Mouse (Mus musculus): ENCODE measurements around the gene Zmynd8. TPM values are rescaled to one million over a fixed set of nuclear protein-coding genes. Genes with fewer than 3 reads are reported as not detected.
"Not testable (repeated sequence)": the region's sequence is repeated elsewhere in the genome, so short reads cannot be mapped to it uniquely, and the experiment has no call there.

The Zmynd8 gene
- polyA plus RNA-seq, 1 experiment from 2014 or later = 64.7 TPM

DNA sequence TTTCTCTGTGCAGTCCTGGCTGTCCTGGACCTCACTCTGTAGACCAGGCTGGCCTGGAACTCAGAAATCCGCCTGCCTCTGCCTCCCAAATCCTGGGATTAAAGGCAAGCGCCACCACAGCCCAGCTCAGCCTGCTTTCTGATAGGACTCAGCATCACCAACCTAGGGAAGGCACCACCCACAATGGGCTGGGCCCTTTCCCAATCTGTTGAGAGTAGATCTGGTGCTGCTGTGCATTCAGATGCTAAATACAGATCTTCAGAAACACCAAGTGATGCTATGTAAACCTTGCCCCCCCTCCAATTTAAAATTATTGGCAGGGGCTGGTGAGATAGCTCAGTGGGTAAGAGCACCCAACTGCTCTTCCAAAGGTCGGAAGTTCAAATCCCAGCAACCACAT lies 98.6 kb downstream of the Zmynd8 start:
- 98% methylated on average over 3 of the region's 3 CpGs for WGBS
- not testable (repeated sequence) for H3K4me1 ChIP-seq (replicated peaks); H3K27me3 ChIP-seq (replicated peaks); ATAC-seq; H3K9ac ChIP-seq; H3K4me3 ChIP-seq (replicated peaks); H3K27ac ChIP-seq; H3K9me3 ChIP-seq; H3K4me2 ChIP-seq (replicated peaks)
- peaks cover 50% of the 10 kb centered on the region for H3K36me3 ChIP-seq

DNA sequence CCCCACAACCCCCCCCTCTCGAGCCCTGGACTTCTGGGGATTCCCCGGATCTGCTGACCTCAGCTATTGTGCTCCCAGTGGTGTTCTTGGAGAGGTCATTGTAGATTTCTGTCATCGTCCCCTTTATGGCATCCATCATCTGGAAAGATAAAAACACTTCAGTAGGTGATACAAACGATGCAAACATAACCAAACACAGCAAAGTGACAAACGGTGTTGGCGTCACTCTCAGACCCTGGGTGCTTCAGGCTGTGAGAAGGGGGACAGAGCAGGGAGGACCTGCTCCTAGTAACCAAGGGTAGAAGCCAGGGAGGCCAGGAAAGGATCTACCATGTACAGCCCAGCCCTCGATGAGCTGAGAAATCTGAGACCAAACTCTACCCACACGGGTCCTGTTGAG lies 100.9 kb downstream of the Zmynd8 start:
- H3K27ac ChIP-seq = no peak overlapping the region
- ATAC-seq = no peak
- no peaks in the 10 kb centered on the region for H3K4me1 ChIP-seq (replicated peaks)
- 57% methylated on average over 8 of the region's 8 CpGs for WGBS
- H3K9ac ChIP-seq = no peak overlapping the region
- no peaks in the 10 kb centered on the region for H3K9me3 ChIP-seq
- no peak overlapping the region for H3K4me2 ChIP-seq (replicated peaks)
- peaks cover 57% of the 10 kb centered on the region for H3K36me3 ChIP-seq
- H3K27me3 ChIP-seq (replicated peaks) = no peaks in the 10 kb centered on the region
- no peak overlapping the region for H3K4me3 ChIP-seq (replicated peaks)

DNA sequence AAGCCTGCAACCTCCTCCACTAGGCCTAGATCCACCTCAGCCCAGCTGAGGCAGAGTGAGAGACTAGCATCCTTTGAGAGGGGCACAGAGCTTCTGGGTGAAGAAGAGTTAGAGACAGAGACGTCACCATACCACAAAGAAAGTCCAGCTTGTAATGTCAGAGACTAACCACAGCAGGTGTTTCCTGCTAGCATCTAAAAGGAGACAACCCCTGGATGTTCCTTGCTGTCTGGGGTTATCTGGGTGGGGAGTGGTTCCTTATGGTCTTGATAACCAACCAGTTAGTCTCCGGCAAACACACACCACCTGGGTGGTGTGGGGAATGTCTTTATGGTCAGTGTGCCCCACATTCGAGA lies 105.6 kb downstream of the Zmynd8 start:
- H3K36me3 ChIP-seq = peaks cover 66% of the 10 kb centered on the region
- H3K4me2 ChIP-seq (replicated peaks) = no peak overlapping the region
- ATAC-seq = no peak

DNA sequence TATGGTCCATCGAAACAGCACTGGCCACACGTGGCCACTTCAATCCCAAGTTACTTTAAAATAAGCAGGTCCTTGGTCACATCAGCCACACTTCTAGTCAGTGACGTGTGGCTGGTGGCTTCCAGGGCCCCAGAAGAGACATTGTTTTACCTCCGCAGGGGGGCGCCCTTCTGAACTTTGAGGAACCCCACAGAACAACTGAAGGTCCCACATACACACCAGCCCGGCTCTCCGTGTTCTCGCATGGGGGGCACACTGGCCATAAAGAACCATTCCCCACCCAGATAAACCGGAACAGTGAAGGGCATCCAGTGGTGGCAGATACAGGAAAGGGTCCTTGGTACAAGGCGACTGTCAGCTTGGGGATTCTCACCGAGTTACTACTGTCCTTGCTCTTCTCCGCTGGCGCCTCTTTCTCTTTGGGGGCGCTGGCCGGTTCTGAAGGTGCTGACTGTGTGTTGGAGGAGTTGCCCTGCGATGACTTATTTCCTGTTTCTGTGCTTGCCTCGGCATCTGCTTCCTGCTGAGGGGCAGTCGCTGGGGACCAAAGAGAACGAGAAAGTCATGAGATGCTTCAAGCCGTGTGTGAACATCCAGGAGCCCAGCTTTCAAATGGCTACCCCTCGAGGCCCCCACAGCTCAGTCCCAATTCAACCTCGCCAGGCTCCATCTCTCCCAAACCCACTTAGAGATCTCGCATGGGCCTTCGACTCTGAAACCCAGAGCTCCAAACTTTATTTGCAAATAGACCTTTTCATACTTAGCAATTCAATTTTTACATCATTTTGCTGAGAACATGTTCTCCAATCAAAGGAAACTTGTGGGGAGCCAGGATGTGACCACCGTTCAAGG lies 106.2 kb downstream of the Zmynd8 start:
- H3K9me3 ChIP-seq = no peaks in the 10 kb centered on the region
- 86% methylated on average over 25 of the region's 25 CpGs for WGBS
- no peak overlapping the region for H3K4me3 ChIP-seq (replicated peaks)
- no peak overlapping the region for H3K27ac ChIP-seq
- H3K27me3 ChIP-seq (replicated peaks) = no peaks in the 10 kb centered on the region
- no peak for ATAC-seq
- no peak overlapping the region for H3K4me2 ChIP-seq (replicated peaks)
- H3K4me1 ChIP-seq (replicated peaks) = 0 out of 2 replicates have a peak, but pooled peaks cover 5% of the 10 kb centered on the region
- peaks cover 62% of the 10 kb centered on the region for H3K36me3 ChIP-seq
- H3K9ac ChIP-seq = no peak overlapping the region

More for the DNA sequence above, 105.6 kb downstream of the Zmynd8 start:
- no peaks in the 10 kb centered on the region for H3K4me1 ChIP-seq (replicated peaks)
- H3K4me3 ChIP-seq (replicated peaks) = no peak overlapping the region
- no peaks in the 10 kb centered on the region for H3K27me3 ChIP-seq (replicated peaks)
- no peak overlapping the region for H3K27ac ChIP-seq
- H3K9ac ChIP-seq = no peak overlapping the region
- no peaks in the 10 kb centered on the region for H3K9me3 ChIP-seq
- 74% methylated on average over 3 of the region's 3 CpGs for WGBS

DNA sequence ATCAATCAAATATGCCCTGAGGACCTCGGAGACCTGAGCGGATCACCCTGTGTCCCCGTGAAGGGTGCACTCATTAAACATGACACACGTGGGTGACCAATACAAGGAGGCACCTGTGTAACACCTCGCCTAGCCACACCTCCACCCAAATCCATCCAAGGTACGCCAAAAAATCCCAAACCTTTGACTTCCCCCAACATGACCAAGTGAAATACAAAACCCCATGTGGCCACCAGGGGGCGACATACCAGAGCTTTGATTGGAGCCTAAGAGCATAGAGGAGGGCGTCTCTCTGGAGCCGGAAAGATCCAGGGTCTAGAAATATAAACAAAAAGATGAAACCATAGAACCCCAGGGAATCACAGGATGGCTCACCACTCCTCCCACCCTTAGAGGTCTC lies 107.2 kb downstream of the Zmynd8 start:
- ATAC-seq = peak; percentile 37
- WGBS = 61% methylated on average over 9 of the region's 9 CpGs
- peaks cover 62% of the 10 kb centered on the region for H3K36me3 ChIP-seq
- H3K9ac ChIP-seq = no peak overlapping the region
- H3K9me3 ChIP-seq = no peaks in the 10 kb centered on the region
- H3K27me3 ChIP-seq (replicated peaks) = no peaks in the 10 kb centered on the region
- H3K4me2 ChIP-seq (replicated peaks) = no peak overlapping the region
- no peak overlapping the region for H3K4me3 ChIP-seq (replicated peaks)
- no peak overlapping the region for H3K27ac ChIP-seq
- H3K4me1 ChIP-seq (replicated peaks) = 0 out of 2 replicates have a peak, but pooled peaks cover 6% of the 10 kb centered on the region

DNA sequence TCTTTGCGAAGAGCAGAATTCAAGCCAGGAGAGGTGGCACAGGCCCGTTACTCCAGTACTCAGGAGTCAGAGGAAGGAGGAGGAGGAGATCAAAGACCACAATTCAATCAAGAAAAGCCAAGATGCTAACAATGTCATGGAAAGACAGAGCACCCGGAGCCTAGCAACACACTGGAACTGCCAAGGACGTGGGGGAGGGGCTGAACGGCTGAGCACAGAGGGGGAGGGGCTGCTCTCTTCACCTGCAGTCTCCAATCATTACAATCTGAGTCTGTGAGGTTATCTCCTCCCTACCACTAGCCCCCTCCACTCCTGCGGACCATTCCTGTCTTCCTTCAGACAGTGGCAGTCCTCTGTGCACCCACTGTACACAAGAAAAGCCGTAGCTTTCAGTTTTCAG lies 107.8 kb downstream of the Zmynd8 start:
- Histone ChIP-seq H3K36me3 (peaks cover 62% of the 10 kb centered on the region), H3K4me3 (replicated peaks) (no peak overlapping the region), H3K4me1 (replicated peaks) (0 out of 2 replicates have a peak, but pooled peaks cover 6% of the 10 kb centered on the region), H3K9ac (no peak overlapping the region), H3K9me3 (no peaks in the 10 kb centered on the region), H3K27ac (no peak overlapping the region), H3K4me2 (replicated peaks) (no peak overlapping the region), H3K27me3 (replicated peaks) (no peaks in the 10 kb centered on the region)
- no peak for ATAC-seq
- 45% methylated on average over 7 of the region's 7 CpGs for WGBS

DNA sequence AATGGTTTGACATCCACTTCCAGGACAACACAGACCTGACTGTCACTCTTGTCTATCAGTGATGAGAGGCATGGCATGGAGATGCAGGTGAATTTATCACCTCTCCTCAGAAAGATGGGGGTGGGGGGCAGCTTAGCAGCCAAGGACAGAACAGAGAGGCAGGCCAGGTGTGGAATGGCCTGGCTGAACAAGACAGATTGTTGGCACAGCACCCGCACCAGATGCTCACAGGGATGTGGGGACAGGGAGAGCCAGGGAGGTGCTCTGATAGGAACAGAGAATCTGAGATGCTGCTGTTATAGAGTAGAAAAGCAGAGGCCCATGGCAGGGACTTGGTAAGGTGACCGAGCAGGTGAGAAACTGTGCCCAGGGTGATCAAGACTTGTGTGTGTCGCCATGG lies 109.1 kb downstream of the Zmynd8 start:
- Histone ChIP-seq H3K4me1 (replicated peaks) (0 out of 2 replicates have a peak, but pooled peaks cover 6% of the 10 kb centered on the region), H3K27ac (no peak overlapping the region), H3K4me3 (replicated peaks) (no peak overlapping the region), H3K4me2 (replicated peaks) (no peak overlapping the region), H3K9ac (no peak overlapping the region), H3K36me3 (peaks cover 64% of the 10 kb centered on the region), H3K9me3 (no peaks in the 10 kb centered on the region), H3K27me3 (replicated peaks) (no peaks in the 10 kb centered on the region)
- 88% methylated on average over 3 of the region's 3 CpGs for WGBS
- no peak for ATAC-seq

DNA sequence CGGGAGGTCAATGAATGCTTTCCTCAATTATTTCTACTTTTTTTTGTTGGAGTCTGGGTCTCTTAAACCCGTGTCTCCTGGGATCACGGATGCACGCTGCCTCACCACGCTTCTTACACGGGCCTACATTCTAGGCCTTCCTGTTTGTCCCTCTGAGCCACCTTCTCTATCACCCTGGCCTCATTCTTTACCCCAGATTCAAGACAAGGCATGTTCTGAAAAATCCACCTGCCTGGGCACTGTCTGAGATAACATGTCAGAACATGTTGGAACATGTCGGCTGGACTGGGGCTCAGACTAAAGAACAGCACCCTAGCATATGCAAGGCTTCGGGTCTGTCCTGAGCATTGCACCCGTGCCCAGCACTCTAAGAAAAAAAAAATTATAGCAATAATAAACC lies 110.0 kb downstream of the Zmynd8 start:
- no peak overlapping the region for H3K9ac ChIP-seq

DNA sequence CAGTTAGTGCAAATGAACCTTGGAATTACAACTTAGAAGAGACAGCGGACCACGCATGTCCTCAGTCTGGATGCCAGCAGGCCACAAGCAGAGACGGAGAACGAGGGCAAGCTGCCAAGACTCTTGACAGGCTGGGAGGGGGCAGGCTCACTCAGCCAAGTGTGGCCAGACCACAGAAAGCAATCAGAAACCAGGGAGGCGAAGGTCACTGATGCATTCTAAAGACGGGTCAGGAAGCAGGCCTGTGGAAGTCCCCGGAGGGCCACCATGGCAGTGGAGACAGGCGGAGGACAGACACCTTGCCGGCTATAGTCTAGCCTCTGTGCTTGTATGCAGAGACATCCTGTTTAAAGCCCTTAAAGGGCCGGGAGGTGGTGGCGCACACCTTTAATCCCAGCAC lies 110.8 kb downstream of the Zmynd8 start:
- Histone ChIP-seq H3K36me3 (peaks cover 55% of the 10 kb centered on the region), H3K4me2 (replicated peaks) (no peak overlapping the region), H3K4me1 (replicated peaks) (0 out of 2 replicates have a peak, but pooled peaks cover 6% of the 10 kb centered on the region), H3K9me3 (no peaks in the 10 kb centered on the region), H3K27ac (no peak overlapping the region), H3K4me3 (replicated peaks) (no peak overlapping the region), H3K27me3 (replicated peaks) (no peaks in the 10 kb centered on the region), H3K9ac (no peak overlapping the region)
- 51% methylated on average over 11 of the region's 11 CpGs for WGBS
- ATAC-seq = peak; percentile 48; the same call in 1 of the 2 replicates

More for the DNA sequence above, 110.0 kb downstream of the Zmynd8 start:
- peaks cover 63% of the 10 kb centered on the region for H3K36me3 ChIP-seq
- H3K4me1 ChIP-seq (replicated peaks) = 0 out of 2 replicates have a peak, but pooled peaks cover 6% of the 10 kb centered on the region
- no peak overlapping the region for H3K4me2 ChIP-seq (replicated peaks)
- no peak for ATAC-seq
- H3K9me3 ChIP-seq = no peaks in the 10 kb centered on the region
- no peak overlapping the region for H3K4me3 ChIP-seq (replicated peaks)
- no peaks in the 10 kb centered on the region for H3K27me3 ChIP-seq (replicated peaks)
- 95% methylated on average over 9 of the region's 9 CpGs for WGBS
- H3K27ac ChIP-seq = no peak overlapping the region

DNA sequence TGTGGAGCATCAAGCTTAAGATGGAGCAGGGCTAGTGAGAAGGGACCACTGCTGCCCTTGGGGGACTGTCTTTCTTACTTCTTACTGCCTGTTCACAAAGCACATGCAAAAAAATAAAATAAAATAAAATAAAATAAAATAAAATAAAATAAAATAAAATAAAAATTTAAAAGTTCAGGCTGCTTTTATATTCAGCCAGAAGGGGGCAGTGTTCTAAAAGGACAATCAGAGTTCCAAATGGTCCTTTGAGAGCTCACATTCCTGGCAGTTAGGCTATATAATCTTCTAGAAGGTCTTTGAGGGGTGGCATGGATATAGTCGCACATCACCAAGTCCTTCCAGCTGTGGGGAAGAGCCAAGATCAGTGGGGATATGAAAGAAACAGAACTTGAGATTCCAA lies 112.3 kb downstream of the Zmynd8 start:
- H3K4me3 ChIP-seq (replicated peaks) = no peak overlapping the region
- peaks cover 44% of the 10 kb centered on the region for H3K36me3 ChIP-seq
- 68% methylated on average over 1 of the region's 1 CpGs for WGBS
- H3K27ac ChIP-seq = no peak overlapping the region
- no peak overlapping the region for H3K9ac ChIP-seq
- ATAC-seq = no peak
- H3K27me3 ChIP-seq (replicated peaks) = no peaks in the 10 kb centered on the region
- no peaks in the 10 kb centered on the region for H3K9me3 ChIP-seq
- no peak overlapping the region for H3K4me2 ChIP-seq (replicated peaks)
- 0 out of 2 replicates have a peak, but pooled peaks cover 6% of the 10 kb centered on the region for H3K4me1 ChIP-seq (replicated peaks)

DNA sequence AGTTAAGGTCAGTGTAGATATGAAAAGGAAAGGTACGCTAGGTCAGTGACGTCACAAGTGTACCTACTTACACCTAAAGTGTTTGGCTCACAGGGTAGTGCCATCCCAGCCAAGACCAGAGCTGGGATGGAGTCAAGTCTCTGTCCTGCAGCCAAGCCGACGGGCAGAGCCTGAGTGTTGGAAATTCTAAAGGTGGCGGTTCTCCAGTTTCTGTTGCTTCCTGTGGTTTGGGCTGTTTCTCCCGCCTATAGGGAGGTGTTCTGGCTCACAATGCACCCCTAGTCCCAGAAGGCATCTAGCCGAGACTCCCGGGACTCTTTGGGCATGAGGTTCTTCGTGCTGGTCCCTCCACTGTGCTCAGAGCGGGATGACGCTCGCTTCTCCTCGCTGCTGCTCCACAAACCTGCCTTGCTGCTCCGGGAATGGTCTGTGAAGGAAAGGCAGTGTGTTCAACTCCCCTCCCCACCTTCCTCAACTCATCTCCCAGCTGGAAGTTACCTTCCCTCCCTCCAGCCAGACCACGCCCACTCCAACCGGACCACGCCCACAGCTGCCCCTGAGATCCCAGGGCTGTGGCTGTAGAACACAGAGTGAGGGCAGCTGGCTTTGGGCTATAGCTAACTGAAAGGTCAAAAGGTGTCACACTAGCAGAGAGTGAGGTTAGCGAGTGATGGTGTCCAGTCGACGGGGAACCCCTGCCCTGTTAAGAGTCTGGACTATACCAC lies 113.3 kb downstream of the Zmynd8 start:
- H3K9ac ChIP-seq = no peak overlapping the region
- H3K27me3 ChIP-seq (replicated peaks) = no peaks in the 10 kb centered on the region
- H3K36me3 ChIP-seq = peaks cover 45% of the 10 kb centered on the region
- no peak overlapping the region for H3K4me3 ChIP-seq (replicated peaks)
- H3K27ac ChIP-seq = no peak overlapping the region
- 83% methylated on average over 20 of the region's 20 CpGs for WGBS
- 0 out of 2 replicates have a peak, but pooled peaks cover 6% of the 10 kb centered on the region for H3K4me1 ChIP-seq (replicated peaks)
- H3K9me3 ChIP-seq = no peaks in the 10 kb centered on the region
- H3K4me2 ChIP-seq (replicated peaks) = no peak overlapping the region
- ATAC-seq = no peak

DNA sequence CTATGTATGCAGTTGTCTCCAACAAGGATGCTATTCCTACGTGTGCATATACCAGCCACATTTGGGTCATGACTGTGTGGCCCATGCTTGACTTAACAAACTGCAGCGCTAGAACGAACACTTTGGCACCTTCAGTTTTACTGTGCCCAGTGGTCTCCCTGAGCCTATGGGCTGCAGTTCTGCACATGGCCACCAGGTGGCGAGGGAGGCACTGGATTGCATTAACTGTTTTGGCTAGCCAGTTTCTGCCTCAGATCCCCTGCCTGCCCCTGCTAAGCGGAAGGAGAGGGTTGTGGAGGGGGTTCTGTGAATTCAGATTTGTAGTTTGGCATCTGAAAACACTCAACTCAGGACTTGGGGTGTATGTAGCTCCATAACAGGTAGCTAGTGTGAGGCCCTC lies 116.5 kb downstream of the Zmynd8 start:
- ATAC-seq = peak; percentile 39; the same call in 1 of the 2 replicates
- Histone ChIP-seq H3K4me2 (replicated peaks) (no peak overlapping the region), H3K36me3 (peaks cover 27% of the 10 kb centered on the region), H3K27ac (no peak overlapping the region), H3K9ac (no peak overlapping the region), H3K9me3 (no peaks in the 10 kb centered on the region), H3K27me3 (replicated peaks) (no peaks in the 10 kb centered on the region), H3K4me1 (replicated peaks) (no peaks in the 10 kb centered on the region), H3K4me3 (replicated peaks) (no peak overlapping the region)
- 39% methylated on average over 5 of the region's 5 CpGs for WGBS
